Mouse (Mus musculus) frontal cortex, postnatal 36 days (tissue): ENCODE results near the gene Doc2b.
"Not testable (repeated sequence)": the region's sequence is repeated elsewhere in the genome, so short reads cannot be mapped to it uniquely, and the experiment has no call there.

Source experiments
- DNase-seq, 2 experiments: peaks; one replicate each; pipeline ENCODE4 v3.0.0; 2022; ENCODE audit warnings: low spot score in 2 of 2

Gene Doc2b

DNA sequence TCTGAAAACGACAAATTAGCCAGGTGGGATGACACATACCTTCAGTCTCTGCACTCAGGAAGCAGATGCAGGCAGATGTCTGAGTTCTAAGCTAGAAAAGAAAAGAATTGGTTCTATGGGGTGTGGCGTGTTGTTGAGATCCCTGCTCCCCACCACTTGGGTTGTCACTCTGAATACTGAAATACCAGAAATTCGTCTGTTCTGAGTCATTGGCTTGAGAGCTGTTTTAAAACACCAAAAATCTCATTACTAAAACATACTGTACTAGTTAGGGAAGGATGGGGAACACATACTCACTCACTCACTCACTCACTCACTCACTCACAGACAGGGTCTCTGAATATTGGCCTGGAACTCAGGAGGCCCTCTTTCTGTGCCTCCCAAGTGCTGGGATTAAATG lies 58.9 kb downstream of the Doc2b start:
- no peak for DNase-seq

DNA sequence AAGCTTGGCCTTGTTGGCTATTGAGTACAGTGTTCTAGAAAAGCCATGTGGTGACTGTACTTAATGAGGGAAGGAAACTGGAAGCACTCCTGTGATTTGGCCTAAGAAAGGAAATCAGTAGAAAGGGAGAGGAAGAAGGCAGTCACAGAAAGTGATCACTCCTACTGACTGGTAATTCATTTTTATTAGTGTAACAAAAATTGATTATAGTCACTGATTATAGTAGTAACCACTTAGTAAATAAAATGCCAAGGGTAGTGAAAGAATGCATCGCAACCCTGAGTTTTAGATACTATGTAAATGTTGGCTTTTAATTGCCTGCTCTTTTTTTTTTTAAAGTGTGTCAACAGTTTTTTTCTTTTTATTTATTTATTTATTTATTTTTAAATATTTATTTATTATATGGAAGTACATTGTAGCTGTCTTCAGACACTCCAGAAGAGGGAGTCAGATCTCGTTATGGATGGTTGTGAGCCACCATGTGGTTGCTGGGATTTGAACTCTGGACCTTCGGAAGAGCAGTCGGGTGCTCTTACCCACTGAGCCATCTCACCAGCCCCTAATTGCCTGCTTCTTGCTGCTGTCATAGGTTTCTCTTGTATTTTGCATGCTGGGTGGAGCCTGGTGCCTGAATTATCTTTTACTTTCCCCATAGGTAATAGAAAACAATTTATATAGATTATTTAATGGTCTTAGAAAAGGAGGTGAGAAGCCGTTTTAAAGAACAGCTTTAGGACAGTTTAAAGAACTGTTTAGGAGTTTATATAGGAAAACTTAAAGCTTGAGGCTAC lies 60.2 kb downstream of the Doc2b start:
- DNase-seq = no peak

DNA sequence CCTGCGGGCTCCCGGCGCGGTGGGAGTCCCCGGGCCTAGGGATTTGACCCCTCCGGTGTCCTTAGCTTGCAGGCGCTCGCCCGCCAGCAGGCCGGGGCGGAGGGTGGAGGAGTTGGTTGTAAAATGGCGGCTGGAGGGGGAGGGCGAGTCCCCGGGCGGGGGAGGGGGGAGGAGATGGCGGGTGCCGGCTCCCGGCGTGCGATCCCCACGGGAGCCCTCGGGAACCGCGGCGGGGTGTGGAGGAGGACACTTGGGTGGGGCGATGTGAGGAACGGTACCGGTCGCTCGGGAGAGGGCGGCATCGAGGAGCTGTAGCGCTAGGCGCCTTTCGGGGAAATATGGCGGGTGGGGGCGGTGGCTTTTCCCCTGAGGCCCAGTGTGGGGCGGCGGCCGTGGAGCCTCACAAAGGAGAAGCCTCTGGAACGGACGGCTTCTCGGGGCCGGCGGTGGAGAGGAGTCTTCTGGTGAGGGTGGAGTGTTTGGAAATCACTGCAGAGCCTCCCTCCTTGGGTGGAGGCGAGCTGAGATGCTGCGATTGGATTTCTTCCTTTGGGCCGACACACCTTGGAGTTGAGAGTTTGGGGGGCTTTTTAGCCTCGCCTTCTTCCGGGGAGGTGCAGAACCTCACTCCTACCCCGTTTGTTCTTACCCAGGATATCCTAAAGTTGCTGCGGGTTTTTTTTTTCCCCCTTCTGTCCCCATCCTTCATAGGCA lies 62.5 kb downstream of the Doc2b start:
- peak; percentile 68 to 79 for DNase-seq

DNA sequence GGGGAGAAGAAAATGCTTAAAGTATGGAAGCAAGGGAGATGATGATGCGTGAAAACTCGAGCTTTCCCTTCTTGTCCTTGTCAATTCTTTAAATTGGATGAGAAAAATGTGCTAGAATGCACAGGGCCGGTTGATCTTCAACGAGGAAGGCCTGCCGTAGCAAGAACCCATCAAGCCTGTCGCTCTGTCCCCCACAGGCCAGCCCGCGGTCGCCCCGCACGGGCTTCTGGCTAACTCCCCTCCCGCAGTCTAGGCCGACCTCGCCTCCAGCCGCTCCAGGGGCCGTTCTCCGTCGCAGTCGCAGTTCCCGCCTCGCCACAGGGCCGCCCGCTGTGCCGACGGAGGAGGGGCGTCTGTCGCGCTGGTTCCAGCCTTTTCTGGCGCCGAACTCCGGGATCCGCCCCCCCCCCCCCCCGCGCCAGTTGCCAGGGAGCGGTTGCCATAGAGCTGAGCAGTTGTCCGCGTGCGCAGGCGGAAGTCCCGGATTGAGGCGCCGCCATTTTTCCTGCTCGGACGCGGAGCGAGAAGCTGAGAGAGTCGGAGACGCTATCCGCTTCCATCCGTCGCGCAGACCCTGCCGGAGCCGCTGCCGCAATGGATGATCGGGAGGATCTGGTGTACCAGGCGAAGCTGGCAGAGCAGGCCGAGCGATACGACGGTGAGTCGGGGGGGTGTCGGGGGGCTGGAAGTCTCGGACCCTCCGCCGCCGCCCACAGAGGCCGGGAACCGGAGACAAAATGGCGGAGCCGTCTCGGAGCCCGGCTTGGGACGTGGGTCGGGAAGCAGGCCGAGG lies 63.2 kb downstream of the Doc2b start, which contains the start of gene Ywhae:
Gene Ywhae (plus strand): TSS at position 436 of the 793 bp plus-strand sequence.
- DNase-seq = peak; percentile 90 to 93

DNA sequence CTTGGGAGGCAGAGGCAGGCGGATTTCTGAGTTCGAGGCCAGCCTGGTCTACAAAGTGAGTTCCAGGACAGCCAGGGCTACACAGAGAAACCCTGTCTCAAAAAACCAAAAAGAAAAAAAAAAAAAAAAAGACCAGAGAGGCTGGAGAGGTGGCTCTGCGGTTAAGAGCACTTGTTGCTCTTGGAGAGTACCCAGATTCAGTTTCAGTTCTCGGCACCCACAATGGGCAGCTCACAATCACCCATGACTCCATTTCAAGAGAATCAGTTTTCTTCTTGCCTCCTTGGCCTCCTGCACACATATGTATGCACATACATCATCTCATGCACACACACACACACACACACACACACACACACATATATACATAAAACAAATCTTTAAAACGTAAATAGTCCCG lies 68.2 kb downstream of the Doc2b start:
- not testable (repeated sequence) for DNase-seq

DNA sequence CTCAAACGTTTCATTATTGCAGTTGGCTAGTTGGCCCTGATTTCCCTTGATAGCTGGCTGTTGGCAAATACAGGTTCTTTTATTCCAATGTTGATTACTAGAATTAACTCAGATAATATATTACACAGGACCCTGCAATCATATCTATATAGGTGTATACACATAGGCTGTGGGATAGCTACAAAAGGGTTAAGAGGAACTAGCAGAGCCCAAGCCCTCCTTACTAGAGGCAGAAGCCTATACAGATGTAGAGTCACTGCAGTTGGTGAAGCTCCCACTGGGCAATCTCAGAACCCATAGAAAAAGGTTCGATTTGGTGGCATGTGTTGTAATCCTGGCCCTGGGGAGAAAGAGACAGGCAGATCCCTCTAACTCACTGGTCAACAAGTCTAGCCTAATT lies 68.7 kb downstream of the Doc2b start:
- DNase-seq = no peak

DNA sequence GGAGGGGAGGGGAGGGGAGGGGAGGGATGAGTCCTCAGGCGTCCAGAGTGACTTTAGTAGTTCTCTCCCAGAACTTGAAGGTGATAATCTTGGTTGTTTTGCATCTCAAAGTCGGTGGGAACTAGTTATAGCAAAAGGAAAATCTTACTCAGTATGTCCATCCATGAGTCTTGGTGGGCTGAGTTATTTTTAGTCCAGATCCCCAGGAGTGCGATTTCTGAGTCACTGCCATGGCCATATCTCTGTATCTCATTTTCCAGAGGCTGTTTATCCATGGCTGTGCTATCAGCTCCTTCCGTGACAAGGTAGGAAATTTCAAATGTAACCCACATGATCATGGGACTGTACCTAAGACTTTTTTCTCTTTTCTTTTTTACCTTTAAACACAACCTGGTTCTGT lies 73.5 kb downstream of the Doc2b start:
- DNase-seq = no peak
